Mouse (Mus musculus) lung, postnatal 0 days (tissue): ENCODE data around the gene Tapbpl. TPM values are rescaled to one million over a fixed set of nuclear protein-coding genes. Genes with fewer than 3 reads are reported as not detected.

ENCODE experiments used
- ATAC-seq: fragments of 200-750 bp; cut with Nextera tagmentation; 2 replicates; pipeline ENCODE4 v1.8.0; 2017; ENCODE audit warnings: moderate library complexity
- DNase-seq: peaks from one replicate; pipeline ENCODE4 v3.0.0-alpha.2; 2016; ENCODE audit warnings: low spot score
- H3K27ac ChIP-seq: fragments of 300-500 bp; sonication (generic); 2 replicates; pipeline ENCODE4 v1.5.1; 2014; ENCODE audit warnings: antibody characterized with exemption, mild to moderate bottlenecking, low read length, mixed read lengths
- H3K27me3 ChIP-seq: fragments of 300-500 bp; sonication (generic); replicated peaks from 2 replicates; pipeline ENCODE4 v1.6.1; 2014; ENCODE audit warnings: low read length, mixed read lengths; ENCODE audit not compliant: insufficient read depth
- H3K36me3 ChIP-seq: fragments of 300-500 bp; sonication (generic); 2 replicates; pipeline ENCODE4 v1.6.1; 2014; ENCODE audit warnings: low read length, mixed read lengths; ENCODE audit not compliant: insufficient read depth
- H3K4me1 ChIP-seq: fragments of 300-500 bp; sonication (generic); 2 replicates; pipeline ENCODE4 v1.6.1; 2014; ENCODE audit warnings: antibody characterized with exemption, low read depth, low read length, mixed read lengths; ENCODE audit not compliant: insufficient read depth
- H3K4me2 ChIP-seq: fragments of 300-500 bp; sonication (generic); replicated peaks from 2 replicates; pipeline ENCODE4 v1.6.1; 2014; ENCODE audit warnings: low read depth, mild to moderate bottlenecking, low read length, moderate library complexity, mixed read lengths
- H3K4me3 ChIP-seq: fragments of 300-500 bp; sonication (generic); 2 replicates; pipeline ENCODE4 v1.5.1; 2014; ENCODE audit warnings: low read depth, low read length
- H3K9ac ChIP-seq: fragments of 300-500 bp; sonication (generic); replicated peaks from 2 replicates; pipeline ENCODE4 v1.6.1; 2014; ENCODE audit warnings: low read depth, mild to moderate bottlenecking
- H3K9me3 ChIP-seq: fragments of 300-500 bp; sonication (generic); 2 replicates; pipeline ENCODE4 v1.6.1; 2016; ENCODE audit warnings: low read length, mixed read lengths
- CTCF ChIP-seq: IDR thresholded peaks from 2 replicates; pipeline ENCODE4 v1.5.1; 2016; ENCODE audit warnings: antibody characterized with exemption, mild to moderate bottlenecking
- EP300 ChIP-seq: IDR thresholded peaks from 2 replicates; pipeline ENCODE4 v1.6.1; 2016; ENCODE audit warnings: antibody characterized with exemption, mild to moderate bottlenecking, control low read depth
- WGBS: fragments of 180-500 bp; shearing (Covaris S2); extraction: QIAGEN DNeasy Blood & Tissue Kit; methylation state at CpG from one replicate; pipeline ENCODE4 v1.1.7; 2014; 5-methylcytosine and 5-hydroxymethylcytosine counted together
- polyA plus RNA-seq: library from polyadenylated mRNA; unstranded; fragments of >200 nt; fragmentation: Nextera tagmentation; extraction: Ambion mirVana; gene quantifications from 2 replicates; pipeline ENCODE4 v1.2.1, GENCODE M21; 2015

The Tapbpl gene
- polyA plus RNA-seq, 1 experiment from 2014 or later, result 14.2 TPM

DNA sequence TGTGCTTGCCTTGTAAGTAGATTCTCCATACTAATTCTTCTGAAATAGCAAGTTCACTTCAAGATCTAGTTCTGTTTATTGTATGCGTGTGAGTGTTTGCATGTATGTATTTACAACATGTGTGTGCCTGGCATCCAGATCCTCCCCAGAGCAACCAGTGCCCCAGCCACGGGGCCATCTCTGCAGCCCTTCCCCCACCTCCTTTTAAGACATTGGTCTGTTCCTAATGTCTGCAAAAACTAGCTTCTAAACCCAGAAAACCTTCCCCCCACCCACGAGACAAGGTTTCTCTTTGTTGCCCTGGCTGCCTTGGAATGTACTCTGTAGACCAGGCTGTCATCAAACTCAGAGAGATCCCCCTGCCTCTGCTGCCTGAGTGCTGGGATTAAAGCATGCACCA, 9.1 kb downstream of the Tapbpl start:
- no peak overlapping the region for H3K9ac ChIP-seq
- H3K9me3 ChIP-seq, result no peaks in the 10 kb centered on the region
- H3K27ac ChIP-seq, result no peak overlapping the region
- TF ChIP-seq CTCF, result no peak
- TF ChIP-seq EP300, result no peak
- no peak for DNase-seq
- H3K4me3 ChIP-seq, result no peak overlapping the region
- no peaks in the 10 kb centered on the region for H3K4me1 ChIP-seq
- H3K27me3 ChIP-seq, result no peaks in the 10 kb centered on the region
- 61% methylated on average over 3 of the region's 3 CpGs for WGBS
- H3K36me3 ChIP-seq, result peaks cover 11% of the 10 kb centered on the region; the same call in 1 of the 2 replicates
- ATAC-seq, result no peak
- H3K4me2 ChIP-seq, result no peak overlapping the region

DNA sequence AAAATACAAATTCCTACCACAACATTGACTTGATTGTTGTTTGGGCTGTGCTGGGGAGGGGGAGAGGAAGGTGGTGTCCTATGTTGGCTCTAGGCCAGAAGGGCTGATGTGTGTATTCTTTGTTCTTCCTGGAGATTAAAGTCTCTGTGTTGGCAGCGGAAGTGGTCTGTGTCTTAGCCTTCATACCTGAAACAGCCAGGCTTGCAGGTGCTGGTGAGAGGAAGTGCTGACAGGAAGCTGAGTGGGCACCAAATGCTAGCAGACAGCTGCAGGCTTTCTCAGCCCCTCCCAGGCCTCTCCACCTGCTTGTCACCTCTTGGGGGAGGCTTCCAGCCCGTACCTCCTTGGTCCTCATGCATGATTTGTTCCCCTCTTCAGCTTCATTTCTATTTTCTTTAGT, 9.5 kb downstream of the Tapbpl start:
- Histone ChIP-seq H3K4me3 (no peak overlapping the region), H3K27me3 (no peaks in the 10 kb centered on the region), H3K4me1 (no peaks in the 10 kb centered on the region), H3K36me3 (peaks cover 11% of the 10 kb centered on the region; the same call in 1 of the 2 replicates), H3K4me2 (no peak overlapping the region), H3K27ac (no peak overlapping the region), H3K9me3 (no peaks in the 10 kb centered on the region), H3K9ac (no peak overlapping the region)
- ATAC-seq (no peak), DNase-seq (no peak)
- 30% methylated on average over 2 of the region's 2 CpGs for WGBS
- TF ChIP-seq EP300 (no peak), CTCF (no peak)

DNA sequence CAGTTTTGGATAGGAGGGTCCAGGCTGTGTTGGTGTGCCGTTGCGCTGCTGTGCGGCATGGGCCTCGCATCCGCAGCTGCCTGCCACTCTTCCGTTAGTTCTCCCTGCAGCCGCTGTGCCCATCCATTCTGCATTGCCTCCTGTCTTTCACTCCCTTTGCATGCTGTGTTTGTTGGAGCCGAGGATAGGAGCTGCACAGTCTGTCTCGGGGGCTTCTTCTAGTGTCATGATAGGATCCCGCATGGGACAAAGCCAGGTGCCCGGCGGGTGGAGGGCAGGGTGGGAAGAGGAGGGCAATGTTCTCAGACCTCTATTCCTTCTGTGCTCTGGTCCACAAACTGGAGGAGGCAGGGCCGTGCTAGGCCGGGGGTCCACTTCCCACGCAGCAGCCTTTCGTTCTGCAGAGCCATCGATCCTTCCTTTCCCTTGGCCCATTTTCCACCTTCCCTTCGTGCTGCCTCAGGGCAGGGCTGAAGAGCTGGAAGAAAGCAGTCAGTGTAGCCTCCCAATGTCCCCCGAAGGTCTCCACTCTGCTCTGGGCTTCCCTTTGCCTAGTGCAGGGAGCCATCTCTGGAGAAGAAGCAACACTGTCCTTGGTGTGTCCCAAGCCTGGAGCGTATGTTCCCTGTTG, 10.4 kb downstream of the Tapbpl start:
- H3K4me2 ChIP-seq, result no peak overlapping the region
- no peak overlapping the region for H3K4me3 ChIP-seq
- 91% methylated on average over 20 of the region's 20 CpGs for WGBS
- H3K27ac ChIP-seq, result no peak overlapping the region
- no peak overlapping the region for H3K9ac ChIP-seq
- ATAC-seq (no peak), DNase-seq (no peak)
- no peaks in the 10 kb centered on the region for H3K4me1 ChIP-seq
- H3K27me3 ChIP-seq, result no peaks in the 10 kb centered on the region
- peaks cover 11% of the 10 kb centered on the region; the same call in 1 of the 2 replicates for H3K36me3 ChIP-seq
- TF ChIP-seq EP300 (no peak), CTCF (no peak)
- H3K9me3 ChIP-seq, result no peaks in the 10 kb centered on the region

DNA sequence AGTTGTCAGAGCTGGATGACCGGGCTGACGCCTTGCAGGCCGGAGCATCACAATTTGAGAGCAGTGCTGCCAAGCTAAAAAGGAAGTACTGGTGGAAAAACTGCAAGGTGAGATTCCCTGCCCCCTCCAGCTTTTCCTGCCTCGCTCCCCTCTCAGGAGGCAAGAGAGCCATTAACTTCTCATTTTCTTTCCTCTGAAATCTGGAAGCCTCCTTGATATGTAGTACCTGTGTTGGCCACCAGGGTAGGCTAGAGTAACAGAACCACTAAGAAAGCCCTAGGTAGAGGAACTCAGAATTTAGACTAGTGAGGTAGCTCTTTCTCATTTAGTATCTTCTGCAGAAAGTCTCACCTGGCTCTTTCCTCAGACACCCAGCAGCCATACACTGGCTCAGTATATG, 12.7 kb downstream of the Tapbpl start:
- Histone ChIP-seq H3K4me2 (no peak overlapping the region), H3K9me3 (no peaks in the 10 kb centered on the region), H3K36me3 (no peaks in the 10 kb centered on the region), H3K4me1 (no peaks in the 10 kb centered on the region), H3K27ac (no peak overlapping the region), H3K27me3 (no peaks in the 10 kb centered on the region), H3K4me3 (no peak overlapping the region), H3K9ac (no peak overlapping the region)
- WGBS, result 66% methylated on average over 4 of the region's 4 CpGs
- TF ChIP-seq CTCF (peak; percentile 92), EP300 (no peak)
- DNase-seq (peak; percentile 77), ATAC-seq (no peak)

DNA sequence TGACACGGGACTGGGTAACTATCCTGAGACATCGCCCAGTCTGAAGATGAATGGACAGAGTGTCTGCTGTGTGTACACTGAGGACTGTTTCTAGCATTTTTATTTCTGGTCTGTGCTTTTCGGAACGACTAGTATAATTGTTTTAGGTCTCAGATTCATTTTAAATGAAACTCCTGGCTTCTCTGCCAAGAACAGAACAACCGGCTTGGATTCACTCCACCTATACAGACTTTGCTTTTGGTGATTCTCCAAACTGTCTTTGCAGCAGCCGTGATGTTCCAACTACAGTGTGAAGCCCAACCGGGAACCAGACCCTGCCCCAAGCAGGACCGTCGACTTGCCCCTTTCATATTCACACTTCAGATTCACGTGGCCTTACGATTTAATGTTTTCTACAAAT, 13.8 kb downstream of the Tapbpl start:
- no peak for TF ChIP-seq CTCF
- no peak for TF ChIP-seq EP300
- H3K27ac ChIP-seq, result no peak overlapping the region
- H3K9ac ChIP-seq, result no peak overlapping the region
- no peak overlapping the region for H3K4me3 ChIP-seq
- no peaks in the 10 kb centered on the region for H3K36me3 ChIP-seq
- H3K9me3 ChIP-seq, result no peaks in the 10 kb centered on the region
- no peak for DNase-seq
- H3K4me1 ChIP-seq, result no peaks in the 10 kb centered on the region
- no peaks in the 10 kb centered on the region for H3K27me3 ChIP-seq
- WGBS, result 78% methylated on average over 11 of the region's 11 CpGs
- H3K4me2 ChIP-seq, result no peak overlapping the region
- ATAC-seq, result no peak

DNA sequence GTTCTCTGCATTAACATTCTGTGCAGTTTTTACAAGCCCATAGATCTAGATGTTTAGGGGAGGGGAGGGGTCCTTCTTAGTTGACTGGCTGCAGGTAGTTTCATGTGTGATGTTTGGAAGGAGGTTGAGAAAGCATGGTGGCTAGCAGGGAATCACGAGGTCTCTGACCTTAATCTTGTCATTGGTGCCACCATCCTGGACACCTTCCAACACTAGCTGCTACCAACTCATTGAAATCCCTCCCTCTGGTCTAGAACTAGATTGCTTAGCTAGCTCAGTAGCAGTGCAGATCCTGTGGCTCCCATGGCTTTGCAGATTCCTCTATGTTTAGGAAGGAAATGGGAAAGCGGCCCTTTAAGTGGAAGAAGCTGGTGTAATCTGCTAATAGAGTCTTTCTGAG, 14.8 kb downstream of the Tapbpl start:
- Histone ChIP-seq H3K9me3 (no peaks in the 10 kb centered on the region), H3K4me2 (no peak overlapping the region), H3K4me3 (no peak overlapping the region), H3K36me3 (no peaks in the 10 kb centered on the region), H3K27me3 (no peaks in the 10 kb centered on the region), H3K9ac (no peak overlapping the region), H3K4me1 (no peaks in the 10 kb centered on the region), H3K27ac (no peak overlapping the region)
- no peak for TF ChIP-seq EP300
- DNase-seq (no peak), ATAC-seq (no peak)
- WGBS, result 77% methylated on average over 2 of the region's 2 CpGs
